Mouse (Mus musculus) left cerebral cortex, adult 2 months (tissue): ENCODE data around the gene Col19a1. TPM values are rescaled to one million over a fixed set of nuclear protein-coding genes. Genes with fewer than 3 reads are reported as not detected.

Experiments
- DNase-seq, 2 experiments: peaks; one replicate each; pipeline ENCODE4 v3.0.0; 2021 to 2022; ENCODE audit warnings: low spot score in 2 of 2, mixed read lengths in 1 of 2; ENCODE audit errors: extremely low spot score in 1 of 2
- H3K27ac ChIP-seq: fragments of 200-600 bp; 2 replicates; pipeline ENCODE4 v1.8.1; 2022
- H3K4me3 ChIP-seq: fragments of 200-600 bp; 2 replicates; pipeline ENCODE4 v1.8.1; 2022
- CTCF ChIP-seq: fragments of 200-600 bp; IDR thresholded peaks from 2 replicates; pipeline ENCODE4 v1.8.1; 2022; ENCODE audit warnings: antibody characterized with exemption, mild to moderate bottlenecking, moderate library complexity
- intact Hi-C: fragments of 180-260 bp; cut with DNase I; formaldehyde crosslinking; loops from one replicate; pipeline ENCODE4 v1.15.1; 2025
- total RNA-seq, 2 experiments: library from RNA; stranded (reverse); gene quantifications; 2 replicates each; pipeline ENCODE4 v1.2.3; 2021

The Col19a1 gene
- total RNA-seq, 2 experiments from 2014 or later = 30.0 to 30.1 TPM

GRCm38 (mm10) chr1:24240039-24240691 is 347.1 kb downstream of the Col19a1 start:
- TF ChIP-seq CTCF = no peak
- intact Hi-C loops = loop anchor here (10.0 kb wide), 1 partner anchor 175 kb away; no protein-coding TSS in a partner anchor

GRCm38 (mm10) chr1:24236330-24236729 is 350.9 kb downstream of the Col19a1 start:
- H3K4me3 ChIP-seq = no peak overlapping the region
- no peak overlapping the region for H3K27ac ChIP-seq
- no peak for DNase-seq
- no peak for TF ChIP-seq CTCF
- intact Hi-C loops = no loop called here

More at GRCm38 (mm10) chr1:24240039-24240691, 347.1 kb downstream of the Col19a1 start:
- no peak for DNase-seq
- Histone ChIP-seq H3K27ac (no peak overlapping the region), H3K4me3 (no peak overlapping the region)

GRCm38 (mm10) chr1:24231504-24232270 is 355.6 kb downstream of the Col19a1 start:
- TF ChIP-seq CTCF = no peak
- intact Hi-C loops = no loop called here
- H3K27ac ChIP-seq = no peak overlapping the region
- DNase-seq = no peak
- H3K4me3 ChIP-seq = no peak overlapping the region

GRCm38 (mm10) chr1:24230428-24230827 is 356.8 kb downstream of the Col19a1 start:
- no peak for DNase-seq
- no peak overlapping the region for H3K4me3 ChIP-seq
- peak overlapping the region; percentile 47; the same call in 1 of the 2 replicates for H3K27ac ChIP-seq
- intact Hi-C loops = no loop called here
- TF ChIP-seq CTCF = peak; percentile 23

- DNase-seq = peak in 1 of 2 experiments; percentile 22
- intact Hi-C loops = loop anchor here (1.0 to 5.0 kb wide), 4 partner anchors 52 to 297 kb away; partner anchors contain the start of gene Col9a1
- Histone ChIP-seq H3K27ac (peak overlapping the region; percentile 9; the same call in 1 of the 2 replicates), H3K4me3 (no peak overlapping the region)
- TF ChIP-seq CTCF = no peak
Measured at GRCm38 (mm10) chr1:24229552-24229951, 357.7 kb downstream of the Col19a1 start.

GRCm38 (mm10) chr1:24226941-24227711 is 360.1 kb downstream of the Col19a1 start:
- TF ChIP-seq CTCF = no peak
- intact Hi-C loops = loop anchor here (5.0 kb wide), 3 partner anchors 50 to 295 kb away; partner anchors contain the start of gene Col9a1
- no peak for DNase-seq
- Histone ChIP-seq H3K4me3 (no peak overlapping the region), H3K27ac (peak overlapping the region; percentile 66)

GRCm38 (mm10) chr1:24225825-24226526 is 361.3 kb downstream of the Col19a1 start:
- no peak for DNase-seq

GRCm38 (mm10) chr1:24222981-24223612 is 364.2 kb downstream of the Col19a1 start:
- intact Hi-C loops = no loop called here
- peak; percentile 33 to 35 for DNase-seq
- H3K27ac ChIP-seq = peak overlapping the region; percentile 75
- no peak for TF ChIP-seq CTCF
- no peak overlapping the region for H3K4me3 ChIP-seq

More at GRCm38 (mm10) chr1:24225825-24226526, 361.3 kb downstream of the Col19a1 start:
- H3K4me3 ChIP-seq = no peak overlapping the region
- no peak for TF ChIP-seq CTCF
- H3K27ac ChIP-seq = peak overlapping the region; percentile 37; the same call in 1 of the 2 replicates
- intact Hi-C loops = loop anchor here (5.0 kb wide), 3 partner anchors 49 to 294 kb away; partner anchors contain the start of gene Col9a1

GRCm38 (mm10) chr1:24222231-24222630 is 365.0 kb downstream of the Col19a1 start:
- TF ChIP-seq CTCF = no peak
- no peak overlapping the region for H3K27ac ChIP-seq
- no peak for DNase-seq
- H3K4me3 ChIP-seq = no peak overlapping the region
- intact Hi-C loops = no loop called here

GRCm38 (mm10) chr1:24219041-24219440 is 368.2 kb downstream of the Col19a1 start:
- DNase-seq = no peak
- no peak overlapping the region for H3K27ac ChIP-seq
- no peak for TF ChIP-seq CTCF
- no peak overlapping the region for H3K4me3 ChIP-seq
- intact Hi-C loops = no loop called here

Other genes starting within 250 kb of the Col19a1 start
- gene Lmbrd1, start 91.2 kb upstream of the Col19a1 start, total RNA-seq = 100 to 1,000 TPM; 132 to 136 TPM